Mouse (Mus musculus) left cerebral cortex, postnatal 36 days (tissue): ENCODE data around the gene Pdss1. TPM values are rescaled to one million over a fixed set of nuclear protein-coding genes. Genes with fewer than 3 reads are reported as not detected.

ENCODE experiments used
- DNase-seq, 2 experiments: peaks; one replicate each; pipeline ENCODE4 v3.0.0; 2021 to 2022; ENCODE audit warnings: low spot score in 2 of 2, mixed read lengths in 1 of 2
- intact Hi-C: fragments of 180-260 bp; cut with DNase I; formaldehyde crosslinking; loops from one replicate; pipeline ENCODE4 v1.15.1; 2025
- total RNA-seq, 2 experiments: library from RNA; stranded (reverse); gene quantifications; 2 replicates each; pipeline ENCODE4 v1.2.3; 2021

The Pdss1 gene
- total RNA-seq, 2 experiments from 2014 or later, result 10.0 to 19.8 TPM

GRCm38 (mm10) chr2:22954278-22954677, 59.0 kb downstream of the Pdss1 start:
- intact Hi-C loops, result no loop called here
- DNase-seq, result no peak

DNA sequence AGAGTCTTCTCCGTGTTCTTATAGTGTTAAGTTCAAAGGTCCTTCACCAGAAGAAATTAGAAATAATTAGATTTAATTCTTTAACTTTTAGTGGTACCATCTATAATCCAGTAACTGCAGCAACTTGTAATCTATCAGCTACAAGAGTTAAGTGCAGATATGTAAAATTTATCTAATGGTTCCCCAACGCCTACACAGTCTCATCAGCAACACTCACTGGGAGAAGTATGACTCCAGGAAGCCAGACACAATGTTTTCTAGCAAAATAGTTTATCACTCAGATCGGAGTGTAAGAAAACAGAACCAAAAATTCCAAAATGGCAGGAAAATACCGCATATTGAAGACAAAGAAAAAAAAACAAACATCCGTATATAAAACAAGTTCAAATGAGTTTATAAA, 60.6 kb downstream of the Pdss1 start:
- intact Hi-C loops, result no loop called here

GRCm38 (mm10) chr2:22957415-22957814, 62.1 kb downstream of the Pdss1 start:
- intact Hi-C loops, result no loop called here
- DNase-seq, result no peak

More for the DNA sequence above, 60.6 kb downstream of the Pdss1 start:
- DNase-seq, result no peak

GRCm38 (mm10) chr2:22961681-22962080, 66.4 kb downstream of the Pdss1 start:
- no peak for DNase-seq
- intact Hi-C loops, result loop anchor here (5.0 kb wide), 1 partner anchor 76 kb away; no protein-coding TSS in a partner anchor

- intact Hi-C loops, result loop anchor here (5.0 kb wide), 1 partner anchor 75 kb away; no protein-coding TSS in a partner anchor
- peak; percentile 38 to 49 for DNase-seq
Observed at GRCm38 (mm10) chr2:22962242-22962641, 66.9 kb downstream of the Pdss1 start.

- intact Hi-C loops, result loop anchor here (5.0 kb wide), 1 partner anchor 74 kb away; no protein-coding TSS in a partner anchor
- DNase-seq, result no peak
Observed at GRCm38 (mm10) chr2:22962970-22963369, 67.6 kb downstream of the Pdss1 start.

GRCm38 (mm10) chr2:22977387-22977973, 82.2 kb downstream of the Pdss1 start:
- DNase-seq, result no peak
- intact Hi-C loops, result no loop called here

DNA sequence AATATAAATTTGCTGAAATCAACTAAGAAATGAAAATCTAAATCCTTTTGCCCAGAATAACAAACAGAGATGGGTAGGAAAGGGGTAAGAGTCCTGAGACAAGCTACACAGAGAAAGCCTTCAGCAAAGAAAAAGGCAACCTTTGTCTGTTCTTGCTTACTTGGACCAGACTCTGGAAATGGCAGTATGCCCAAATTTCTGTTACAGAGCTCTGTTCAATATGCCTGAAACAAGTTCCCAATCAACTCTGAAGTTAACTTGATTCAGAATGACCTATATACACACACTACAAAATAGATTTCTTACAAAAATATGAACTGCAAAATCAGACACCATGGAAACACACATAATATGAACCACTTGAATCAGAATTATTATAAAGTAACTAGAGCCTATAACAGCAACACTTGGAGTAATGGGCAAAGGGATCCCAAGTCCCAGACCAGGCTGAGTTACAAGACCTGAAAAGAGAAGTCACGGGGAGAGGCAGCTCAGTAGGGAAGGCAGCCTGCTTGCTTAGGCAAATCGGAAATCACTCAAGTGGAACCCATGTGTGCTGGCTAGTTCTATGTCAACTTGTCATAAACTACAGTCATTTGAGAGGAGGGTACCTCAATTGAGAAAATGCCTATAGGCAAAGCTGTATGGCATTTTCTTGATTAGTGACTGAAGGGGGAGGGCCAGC, 90.8 kb downstream of the Pdss1 start:
- intact Hi-C loops, result loop anchor here (5.0 kb wide), 1 partner anchor 51 kb away; no protein-coding TSS in a partner anchor
- no peak for DNase-seq

Other genes starting within 250 kb of the Pdss1 start
- 1 to 10 TPM; 5.8 to 5.9 TPM for gene Apbb1ip, start 121.4 kb upstream of the Pdss1 start, total RNA-seq
- 100 to 1,000 TPM; 143 to 145 TPM for gene Abi1, start 144.7 kb downstream of the Pdss1 start, total RNA-seq
- 10 to 100 TPM; 72.6 to 78.9 TPM for gene Acbd5, start 172.6 kb downstream of the Pdss1 start, total RNA-seq